Mouse (Mus musculus) layer of hippocampus, adult 8-10 months (tissue): ENCODE measurements around the gene Fam20b. TPM values are rescaled to one million over a fixed set of nuclear protein-coding genes. Genes with fewer than 3 reads are reported as not detected.
"Not testable (repeated sequence)": the region's sequence is repeated elsewhere in the genome, so short reads cannot be mapped to it uniquely, and the experiment has no call there.

ENCODE experiments used
- DNase-seq, 2 experiments: peaks; one replicate each; pipeline ENCODE4 v3.0.0; 2022; ENCODE audit warnings: low spot score in 2 of 2
- total RNA-seq, 4 experiments: library from RNA; stranded (reverse); gene quantifications; 2 replicates each; pipeline ENCODE4 v1.2.4; 2022

Gene Fam20b
- total RNA-seq, 4 experiments from 2014 or later, result 70.3 to 84.4 (median 79.3) TPM

- DNase-seq, result no peak
Measured at GRCm38 (mm10) chr1:156672720-156673475, 46.0 kb downstream of the Fam20b start.

GRCm38 (mm10) chr1:156671921-156672320, 47.0 kb downstream of the Fam20b start:
- no peak for DNase-seq

- no peak for DNase-seq
Measured at GRCm38 (mm10) chr1:156669208-156669983, 49.5 kb downstream of the Fam20b start.

- no peak for DNase-seq
Measured at GRCm38 (mm10) chr1:156668602-156669001, 50.3 kb downstream of the Fam20b start.

- DNase-seq, result no peak
Measured at GRCm38 (mm10) chr1:156667141-156667926, 51.6 kb downstream of the Fam20b start.

GRCm38 (mm10) chr1:156665777-156666176, 53.1 kb downstream of the Fam20b start:
- no peak for DNase-seq

GRCm38 (mm10) chr1:156660660-156661236, 58.1 kb downstream of the Fam20b start:
- DNase-seq, result not testable (repeated sequence)

- DNase-seq, result no peak
Measured at GRCm38 (mm10) chr1:156659906-156660659, 58.8 kb downstream of the Fam20b start.

- DNase-seq, result no peak
Measured at GRCm38 (mm10) chr1:156658676-156659075, 60.2 kb downstream of the Fam20b start.

GRCm38 (mm10) chr1:156657523-156657922, 61.4 kb downstream of the Fam20b start:
- DNase-seq, result no peak

GRCm38 (mm10) chr1:156654735-156655530, 64.0 kb downstream of the Fam20b start:
- no peak for DNase-seq

- DNase-seq, result no peak
Measured at GRCm38 (mm10) chr1:156652189-156652822, 66.6 kb downstream of the Fam20b start.

- DNase-seq, result no peak
Measured at GRCm38 (mm10) chr1:156650631-156651030, 68.3 kb downstream of the Fam20b start.

- DNase-seq, result no peak
Measured at GRCm38 (mm10) chr1:156648705-156649104, 70.2 kb downstream of the Fam20b start.

GRCm38 (mm10) chr1:156645971-156646370, 72.9 kb downstream of the Fam20b start:
- DNase-seq, result no peak

GRCm38 (mm10) chr1:156644780-156645523, 73.9 kb downstream of the Fam20b start:
- no peak for DNase-seq

- DNase-seq, result no peak
Measured at GRCm38 (mm10) chr1:156644061-156644460, 74.8 kb downstream of the Fam20b start.

- DNase-seq, result no peak
Measured at GRCm38 (mm10) chr1:156642813-156643212, 76.1 kb downstream of the Fam20b start.

- no peak for DNase-seq
Measured at GRCm38 (mm10) chr1:156641808-156642207, 77.1 kb downstream of the Fam20b start.
